22 mouse cellular contexts compared by ENCODE assay signal in the genomic region with DNA sequence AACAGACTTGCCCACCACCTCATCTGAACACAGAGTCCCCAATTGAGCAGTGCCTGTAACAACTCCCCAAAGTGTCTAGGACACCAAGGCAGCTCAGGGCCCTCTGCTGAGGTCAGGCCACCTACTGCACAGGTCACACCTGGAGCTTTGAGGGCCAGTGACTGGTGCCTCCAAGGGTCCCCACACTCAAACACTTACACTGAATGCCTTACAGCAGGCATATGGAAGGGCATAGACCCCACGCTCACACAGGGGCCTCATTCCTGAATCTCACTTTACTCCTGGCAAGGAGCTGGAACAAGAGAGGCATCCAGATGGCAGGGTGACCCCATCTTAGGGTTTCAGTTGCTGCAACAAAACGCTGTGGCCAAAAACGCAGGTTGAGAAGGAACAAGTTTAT. TPM values are rescaled to one million over a fixed set of nuclear protein-coding genes. Genes with fewer than 3 reads are reported as not detected.
DNase-seq lines count a peak whose midpoint lies in the region; ATAC-seq lines count a peak whose summit lies in the region.
"Had no signal": no experiment of that assay in that cellular context is flagged by ENCODE, and none has a peak within 500 bp of the region (broad histone marks: within the 10 kb centered on the region; RNA-seq: fewer than 3 reads in every experiment).

No protein-coding gene starts in this region.

- H3K36me3 ChIP-seq in heart, embryonic 10.5 days, result peaks cover 41% of the 10 kb centered on the region
- H3K36me3 ChIP-seq in heart, embryonic 12.5 days, result peaks cover 44% of the 10 kb centered on the region
- peaks cover 16% of the 10 kb centered on the region for H3K36me3 ChIP-seq in liver, embryonic 11.5 days (ENCODE audit: control insufficient read depth, insufficient read depth, low read length)
- peaks cover 48% of the 10 kb centered on the region for H3K36me3 ChIP-seq in limb, embryonic 10.5 days

- WGBS in heart, embryonic 10.5 days, result 73% methylated on average over 3 of the region's 3 CpGs
- WGBS in heart, embryonic 12.5 days, result 83% methylated on average over 3 of the region's 3 CpGs
- WGBS in liver, embryonic 11.5 days, result 81% methylated on average over 3 of the region's 3 CpGs
- 91% methylated on average over 3 of the region's 3 CpGs for WGBS in limb, embryonic 10.5 days

- H3K9me3 ChIP-seq in heart, embryonic 10.5 days, result no peaks in the 10 kb centered on the region
- H3K9me3 ChIP-seq in heart, embryonic 12.5 days (replicated peaks), result no peaks in the 10 kb centered on the region
- H3K9me3 ChIP-seq in liver, embryonic 11.5 days (ENCODE audit: control insufficient read depth, low read length), result no peaks in the 10 kb centered on the region
- no peaks in the 10 kb centered on the region for H3K9me3 ChIP-seq in limb, embryonic 10.5 days (replicated peaks)
- H3K9me3 ChIP-seq: heart, embryonic 15.5 days; hindbrain, embryonic 15.5 days; kidney, embryonic 15.5 days; liver, embryonic 13.5 days; lung, embryonic 15.5 days; midbrain, embryonic 12.5 days; stomach, embryonic 15.5 days had no signal

- no peak overlapping the region for H3K4me3 ChIP-seq in heart, embryonic 10.5 days
- H3K4me3 ChIP-seq in heart, embryonic 12.5 days, result no peak overlapping the region
- H3K4me3 ChIP-seq in liver, embryonic 11.5 days (ENCODE audit: low read depth, low read length), result no peak overlapping the region
- H3K4me3 ChIP-seq in limb, embryonic 10.5 days, result no peak overlapping the region
- H3K4me3 ChIP-seq: heart, embryonic 15.5 days; hindbrain, embryonic 15.5 days; kidney, embryonic 15.5 days; liver, embryonic 13.5 days; lung, embryonic 15.5 days; midbrain, embryonic 12.5 days; stomach, embryonic 15.5 days had no signal

- H3K27ac ChIP-seq in heart, embryonic 10.5 days, result no peak overlapping the region
- H3K27ac ChIP-seq in heart, embryonic 12.5 days (ENCODE audit: poor library complexity, severe bottlenecking), result no peak overlapping the region
- H3K27ac ChIP-seq in liver, embryonic 11.5 days (ENCODE audit: low read depth, low read length), result no peak overlapping the region
- no peak overlapping the region for H3K27ac ChIP-seq in limb, embryonic 10.5 days
- H3K27ac ChIP-seq: hindbrain, embryonic 15.5 days; kidney, embryonic 15.5 days; lung, embryonic 15.5 days; midbrain, embryonic 12.5 days; stomach, embryonic 15.5 days had no signal

- no peaks in the 10 kb centered on the region for H3K27me3 ChIP-seq in heart, embryonic 10.5 days (ENCODE audit: insufficient read depth, poor library complexity, severe bottlenecking)
- no peaks in the 10 kb centered on the region for H3K27me3 ChIP-seq in heart, embryonic 12.5 days (replicated peaks)
- H3K27me3 ChIP-seq in liver, embryonic 11.5 days (replicated peaks; ENCODE audit: control insufficient read depth, insufficient read depth, low read length), result no peaks in the 10 kb centered on the region
- H3K27me3 ChIP-seq in limb, embryonic 10.5 days (ENCODE audit: low read depth, poor library complexity, severe bottlenecking), result no peaks in the 10 kb centered on the region
- H3K27me3 ChIP-seq: heart, embryonic 15.5 days; hindbrain, embryonic 15.5 days; kidney, embryonic 15.5 days; liver, embryonic 13.5 days; lung, embryonic 15.5 days; stomach, embryonic 15.5 days had no signal

- ATAC-seq in heart, embryonic 12.5 days (ENCODE audit: insufficient number of reproducible peaks, low FRiP score), result no peak
- no peak for ATAC-seq in liver, embryonic 11.5 days (replicated peaks; ENCODE audit: low FRiP score)
- no peak for ATAC-seq in megakaryocyte-erythroid progenitor cell, adult 5-6 weeks (replicated peaks; ENCODE audit: low FRiP score, low TSS enrichment, poor library complexity, severe bottlenecking)
- ATAC-seq: forebrain, postnatal 0 days; intestine, embryonic 16.5 days had no signal

- peak; percentile 53 for DNase-seq in heart, embryonic 10.5 days (ENCODE audit: low spot score)
- peak; percentile 23 for DNase-seq in liver, embryonic 11.5 days (ENCODE audit: low spot score)
- no peak for DNase-seq in liver
- DNase-seq in right cerebral cortex, adult 2 months (ENCODE audit: low spot score in 2 of 2), result peak; percentile 0 to 1
- DNase-seq in right cerebral cortex, adult 18-20 months, result no peak
- peak; percentile 28 for DNase-seq in limb, embryonic 10.5 days (ENCODE audit: low spot score)
- DNase-seq: adrenal gland, adult 2 months; cerebellum, adult 11 months; cerebellum, adult 9-11 months; forebrain, postnatal 0 days; gastrocnemius, postnatal 14 days; liver, embryonic 13.5 days had no signal

- no peak overlapping the region for H3K4me2 ChIP-seq in heart, embryonic 12.5 days
- no peak overlapping the region for H3K4me2 ChIP-seq in liver, embryonic 11.5 days
- H3K4me2 ChIP-seq: heart, embryonic 15.5 days; hindbrain, embryonic 15.5 days; kidney, embryonic 15.5 days; liver, embryonic 13.5 days; lung, embryonic 15.5 days; midbrain, embryonic 12.5 days; stomach, embryonic 15.5 days had no signal

- H3K9ac ChIP-seq in heart, embryonic 12.5 days, result no peak overlapping the region
- H3K9ac ChIP-seq in liver, embryonic 11.5 days (ENCODE audit: low read depth, low read length), result no peak overlapping the region
- H3K9ac ChIP-seq: forebrain, postnatal 0 days; heart, embryonic 15.5 days; hindbrain, embryonic 15.5 days; kidney, embryonic 15.5 days; liver, embryonic 13.5 days; lung, embryonic 15.5 days; midbrain, embryonic 12.5 days; stomach, embryonic 15.5 days had no signal

- H3K4me1 ChIP-seq in heart, embryonic 10.5 days, result peaks cover 10% of the 10 kb centered on the region; the same call in 1 of the 2 replicates
- peaks cover 11% of the 10 kb centered on the region for H3K4me1 ChIP-seq in heart, embryonic 12.5 days (replicated peaks)
- H3K4me1 ChIP-seq in liver, embryonic 11.5 days (replicated peaks; ENCODE audit: control insufficient read depth, insufficient read depth, low read length), result peaks cover 2% of the 10 kb centered on the region
- peaks cover 9% of the 10 kb centered on the region; the same call in 1 of the 2 replicates for H3K4me1 ChIP-seq in limb, embryonic 10.5 days
- H3K4me1 ChIP-seq: hindbrain, embryonic 15.5 days; kidney, embryonic 15.5 days; liver, embryonic 13.5 days; midbrain, embryonic 12.5 days; stomach, embryonic 15.5 days had no signal

RNA-seq across cellular contexts. Expression of a gene that starts 1.5 kb away (rescaled TPM):
- polyA plus RNA-seq in heart, embryonic 10.5 days (2016; fragmentation: Nextera tagmentation; extraction: Ambion mirVana), result 1.1 and 2.3 TPM in 2 replicates
- polyA plus RNA-seq in heart, embryonic 12.5 days (2016; fragmentation: Nextera tagmentation; extraction: Ambion mirVana), result 0.54 and 0.91 TPM in 2 replicates
- 8.5 and 8.6 TPM in 2 replicates for polyA plus RNA-seq in liver, embryonic 11.5 days (2014; fragmentation: Nextera tagmentation; extraction: Ambion mirVana)
- 2.2 and 2.5 TPM in 2 replicates for polyA plus RNA-seq in limb, embryonic 10.5 days (2016; fragmentation: Nextera tagmentation; extraction: Ambion mirVana)
- 0.13 and 5.0 TPM in 2 replicates for total RNA-seq in megakaryocyte-erythroid progenitor cell, adult 5-6 weeks (2014; fragmentation: Nextera tagmentation)
- 2.0 and 3.0 TPM in 2 replicates for total RNA-seq in megakaryocyte-erythroid progenitor cell, adult 5-6 weeks (2017)
- total RNA-seq: monocyte, adult 5-6 weeks had no signal

RNA-seq across cellular contexts. Expression of a gene that starts 37.1 kb away (rescaled TPM):
- polyA plus RNA-seq in heart, embryonic 10.5 days (2016; fragmentation: Nextera tagmentation; extraction: Ambion mirVana), result 151 and 158 TPM in 2 replicates
- 147 and 151 TPM in 2 replicates for polyA plus RNA-seq in heart, embryonic 12.5 days (2016; fragmentation: Nextera tagmentation; extraction: Ambion mirVana)
- 110 TPM in 2 replicates for polyA plus RNA-seq in liver, embryonic 11.5 days (2014; fragmentation: Nextera tagmentation; extraction: Ambion mirVana)
- 145 and 153 TPM in 2 replicates for polyA plus RNA-seq in limb, embryonic 10.5 days (2016; fragmentation: Nextera tagmentation; extraction: Ambion mirVana)
- total RNA-seq in megakaryocyte-erythroid progenitor cell, adult 5-6 weeks (2014; fragmentation: Nextera tagmentation), result 81.0 and 90.9 TPM in 2 replicates
- 73.6 and 95.5 TPM in 2 replicates for total RNA-seq in megakaryocyte-erythroid progenitor cell, adult 5-6 weeks (2017)

Comparison
In these comparisons a context has a peak if more than half of its experiments do, and no peak if none do; other contexts are left out.
1. DNase-seq: peak in heart, embryonic 10.5 days (single experiment), liver, embryonic 11.5 days (single experiment), right cerebral cortex, adult 2 months (2 of 2) and limb, embryonic 10.5 days (single experiment); none in liver (single experiment) and right cerebral cortex, adult 18-20 months (single experiment).